Mouse (Mus musculus) bone marrow, adult 2 months (tissue): ENCODE results near the gene Lipe.

Source experiments
- CTCF ChIP-seq: fragments of 200-500 bp; IDR thresholded peaks from 2 replicates; pipeline ENCODE4 v1.5.1; 2011; ENCODE audit warnings: low read length, control low read depth; ENCODE audit not compliant: control insufficient read depth, insufficient read depth
- POLR2A ChIP-seq: fragments of 200-500 bp; IDR thresholded peaks from 2 replicates; pipeline ENCODE4 v1.6.1; 2011; ENCODE audit warnings: low read depth, mild to moderate bottlenecking, control low read depth, low read length, borderline replicate concordance; ENCODE audit not compliant: control insufficient read depth

DNA sequence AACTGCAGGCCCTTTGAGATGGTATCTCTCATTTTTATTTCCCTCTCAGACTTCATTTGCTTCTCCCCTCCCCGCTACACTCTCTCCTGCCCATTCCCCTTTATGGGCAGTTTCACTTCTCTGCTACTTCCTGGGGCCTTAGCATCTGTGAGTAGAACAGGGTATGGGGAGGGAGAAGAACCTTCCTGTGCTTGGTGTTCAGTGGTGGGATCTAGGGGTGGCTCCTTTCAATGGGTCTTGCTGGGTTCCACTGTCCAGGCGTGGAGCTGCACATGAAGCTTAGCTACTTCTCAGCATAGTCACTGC is 37.0 kb upstream of the Lipe start:
- 0 out of 2 replicates have a peak, but pooled peaks have one; percentile 24 for TF ChIP-seq POLR2A
- TF ChIP-seq CTCF = no peak
